Mouse (Mus musculus) testis, adult 2 months (tissue): Measurements from ENCODE around the gene Dusp15. TPM values are rescaled to one million over a fixed set of nuclear protein-coding genes. Genes with fewer than 3 reads are reported as not detected.

Experiments
- H3K27ac ChIP-seq: fragments of 200-500 bp; 2 replicates; pipeline ENCODE4 v1.5.1; 2012; ENCODE audit warnings: low read depth, low read length; ENCODE audit not compliant: control insufficient read depth, insufficient read depth
- H3K27me3 ChIP-seq: fragments of 200-500 bp; 2 replicates; pipeline ENCODE4 v1.6.1; 2012; ENCODE audit warnings: mild to moderate bottlenecking, low read length, moderate library complexity; ENCODE audit not compliant: control insufficient read depth, insufficient read depth
- H3K36me3 ChIP-seq: fragments of 200-500 bp; 2 replicates; pipeline ENCODE4 v1.6.1; 2012; ENCODE audit warnings: mild to moderate bottlenecking, low read length; ENCODE audit not compliant: control insufficient read depth, insufficient read depth
- H3K4me1 ChIP-seq: fragments of 200-500 bp; 2 replicates; pipeline ENCODE4 v1.6.1; 2012; ENCODE audit warnings: low read length; ENCODE audit not compliant: control insufficient read depth, insufficient read depth
- H3K4me3 ChIP-seq: fragments of 200-500 bp; 2 replicates; pipeline ENCODE4 v1.5.1; 2012; ENCODE audit warnings: low read depth, mild to moderate bottlenecking, low read length, moderate library complexity, mixed read lengths; ENCODE audit not compliant: control insufficient read depth
- CTCF ChIP-seq: fragments of 200-500 bp; IDR thresholded peaks from 2 replicates; pipeline ENCODE4 v1.5.1; 2012; ENCODE audit warnings: low read depth, mild to moderate bottlenecking, inconsistent platforms, low read length, moderate library complexity; ENCODE audit not compliant: control insufficient read depth, insufficient read depth, insufficient replicate concordance
- POLR2A ChIP-seq: fragments of 200-500 bp; IDR thresholded peaks from 2 replicates; pipeline ENCODE4 v1.6.1; 2012; ENCODE audit warnings: low read depth, mild to moderate bottlenecking, inconsistent platforms, low read length, moderate library complexity; ENCODE audit not compliant: control insufficient read depth
- polyA plus RNA-seq: library from polyadenylated mRNA; depleted of rRNA; stranded (reverse); fragments of >200 nt; gene quantifications from 2 replicates; pipeline ENCODE4 v1.2.3, GENCODE M21; 2012; rRNA removed

Gene Dusp15
- polyA plus RNA-seq, 1 experiment, result 151 TPM

GRCm38 (mm10) chr2:152903586-152903985 is 47.9 kb downstream of the Dusp15 start:
- Histone ChIP-seq H3K27me3 (no peaks in the 10 kb centered on the region), H3K4me3 (no peak overlapping the region), H3K36me3 (no peaks in the 10 kb centered on the region), H3K27ac (no peak overlapping the region), H3K4me1 (no peaks in the 10 kb centered on the region; the same call in 1 of the 2 replicates)
- TF ChIP-seq POLR2A (no peak), CTCF (no peak)

GRCm38 (mm10) chr2:152902658-152903057 is 48.8 kb downstream of the Dusp15 start:
- H3K4me1 ChIP-seq, result no peaks in the 10 kb centered on the region; the same call in 1 of the 2 replicates
- TF ChIP-seq CTCF, result no peak
- no peak for TF ChIP-seq POLR2A
- no peak overlapping the region for H3K4me3 ChIP-seq
- no peaks in the 10 kb centered on the region for H3K36me3 ChIP-seq
- H3K27ac ChIP-seq, result no peak overlapping the region
- H3K27me3 ChIP-seq, result no peaks in the 10 kb centered on the region

GRCm38 (mm10) chr2:152901296-152901695 is 50.2 kb downstream of the Dusp15 start:
- H3K4me3 ChIP-seq, result no peak overlapping the region
- H3K27me3 ChIP-seq, result no peaks in the 10 kb centered on the region
- no peak overlapping the region for H3K27ac ChIP-seq
- no peaks in the 10 kb centered on the region for H3K36me3 ChIP-seq
- no peak for TF ChIP-seq CTCF
- H3K4me1 ChIP-seq, result no peaks in the 10 kb centered on the region; the same call in 1 of the 2 replicates

- no peaks in the 10 kb centered on the region; the same call in 1 of the 2 replicates for H3K4me1 ChIP-seq
- H3K36me3 ChIP-seq, result no peaks in the 10 kb centered on the region; the same call in 1 of the 2 replicates
- no peaks in the 10 kb centered on the region for H3K27me3 ChIP-seq
- H3K27ac ChIP-seq, result no peak overlapping the region
- H3K4me3 ChIP-seq, result no peak overlapping the region
- TF ChIP-seq POLR2A (no peak), CTCF (no peak)
Observed at GRCm38 (mm10) chr2:152899011-152899410, 52.5 kb downstream of the Dusp15 start.

GRCm38 (mm10) chr2:152896926-152897325 is 54.6 kb downstream of the Dusp15 start:
- no peaks in the 10 kb centered on the region; the same call in 1 of the 2 replicates for H3K4me1 ChIP-seq
- no peak for TF ChIP-seq CTCF
- TF ChIP-seq POLR2A, result no peak
- no peak overlapping the region for H3K27ac ChIP-seq
- no peaks in the 10 kb centered on the region for H3K27me3 ChIP-seq
- no peak overlapping the region for H3K4me3 ChIP-seq
- no peaks in the 10 kb centered on the region; the same call in none of the 2 replicates for H3K36me3 ChIP-seq

GRCm38 (mm10) chr2:152895834-152896233 is 55.7 kb downstream of the Dusp15 start:
- H3K4me3 ChIP-seq, result no peak overlapping the region
- H3K27ac ChIP-seq, result no peak overlapping the region
- H3K4me1 ChIP-seq, result no peaks in the 10 kb centered on the region
- TF ChIP-seq CTCF (no peak), POLR2A (no peak)
- peaks cover 2% of the 10 kb centered on the region for H3K36me3 ChIP-seq
- H3K27me3 ChIP-seq, result no peaks in the 10 kb centered on the region

Other genes with a start within 250 kb of the Dusp15 start
- 5.5 and 12.8 TPM in 2 replicates for gene Id1, start 215.4 kb downstream of the Dusp15 start, polyA plus RNA-seq
- 0.32 and 0.85 TPM in 2 replicates for gene Cox4i2, start 197.5 kb downstream of the Dusp15 start, polyA plus RNA-seq
- gene Bcl2l1, start 120.0 kb downstream of the Dusp15 start, polyA plus RNA-seq, result 74.9 and 80.8 TPM in 2 replicates
- gene Tpx2, start 103.7 kb downstream of the Dusp15 start, polyA plus RNA-seq, result 8.2 and 9.0 TPM in 2 replicates
- gene Mylk2, start 40.3 kb downstream of the Dusp15 start, polyA plus RNA-seq, result 0.04 TPM in 1 of 2 replicates, not detected in the other
- 4.1 and 4.3 TPM in 2 replicates for gene Foxs1, start 18.5 kb downstream of the Dusp15 start, polyA plus RNA-seq
- gene Ttll9, start 10.8 kb upstream of the Dusp15 start, polyA plus RNA-seq, result 203 and 218 TPM in 2 replicates
- 20.7 and 22.0 TPM in 2 replicates for gene Pdrg1, start 63.7 kb upstream of the Dusp15 start, polyA plus RNA-seq
- 1.1 and 1.2 TPM in 2 replicates for gene Xkr7, start 80.2 kb upstream of the Dusp15 start, polyA plus RNA-seq
- gene Ccm2l, start 114.3 kb upstream of the Dusp15 start, polyA plus RNA-seq, result 1.3 and 1.4 TPM in 2 replicates
- 0.17 and 0.37 TPM in 2 replicates for gene Hck, start 156.8 kb upstream of the Dusp15 start, polyA plus RNA-seq
- gene Tm9sf4, start 209.6 kb upstream of the Dusp15 start, polyA plus RNA-seq, result 52.5 and 52.7 TPM in 2 replicates